Mouse (Mus musculus): ENCODE measurements at regions not wholly inside any gene's neighbourhood (a gene's known extent, or its start where the extent isn't known, plus 50 kb on each side); places are given as distances from the start of the nearest gene placed in this dataset.

- TF ChIP-seq EP300 (optimal IDR thresholded peaks at IDR 0.05), result no peak
- peak; percentile 99 for TF ChIP-seq CTCF (IDR thresholded peaks at IDR 0.05; ENCODE audit: low read depth)
Measured at GRCm38 (mm10) chr5:77459896-77460717, 52.3 kb upstream of the Igfbp7 start.
